Mouse (Mus musculus) kidney, embryonic 16.5 days (tissue): ENCODE results near the gene Vwf. TPM values are rescaled to one million over a fixed set of nuclear protein-coding genes. Genes with fewer than 3 reads are reported as not detected.

Experiments
- ATAC-seq: fragments of 200-750 bp; cut with Nextera tagmentation; 2 replicates; pipeline ENCODE4 v1.8.0; 2017; ENCODE audit warnings: moderate TSS enrichment; ENCODE audit not compliant: low FRiP score, low TSS enrichment
- H3K27ac ChIP-seq: fragments of 300-500 bp; sonication (generic); 2 replicates; pipeline ENCODE4 v1.5.1; 2014; ENCODE audit warnings: low read length
- H3K27me3 ChIP-seq: fragments of 300-500 bp; sonication (generic); 2 replicates; pipeline ENCODE4 v1.6.1; 2014; ENCODE audit warnings: low read length, control low read depth, mixed read lengths; ENCODE audit not compliant: insufficient read depth
- H3K36me3 ChIP-seq: fragments of 300-500 bp; sonication (generic); 2 replicates; pipeline ENCODE4 v1.6.1; 2014; ENCODE audit warnings: low read length, control low read depth, mixed read lengths; ENCODE audit not compliant: insufficient read depth
- H3K4me1 ChIP-seq: fragments of 300-500 bp; sonication (generic); 2 replicates; pipeline ENCODE4 v1.6.1; 2014; ENCODE audit warnings: low read length, control low read depth, mixed read lengths; ENCODE audit not compliant: insufficient read depth
- H3K4me2 ChIP-seq: fragments of 300-500 bp; sonication (generic); replicated peaks from 2 replicates; pipeline ENCODE4 v1.6.1; 2014; ENCODE audit warnings: low read depth, low read length
- H3K4me3 ChIP-seq: fragments of 300-500 bp; sonication (generic); 2 replicates; pipeline ENCODE4 v1.5.1; 2014; ENCODE audit warnings: mild to moderate bottlenecking, low read length
- H3K9ac ChIP-seq: fragments of 300-500 bp; sonication (generic); replicated peaks from 2 replicates; pipeline ENCODE4 v1.6.1; 2014; ENCODE audit warnings: low read length
- H3K9me3 ChIP-seq: fragments of 300-500 bp; sonication (generic); 2 replicates; pipeline ENCODE4 v1.6.1; 2016; ENCODE audit warnings: low read length, control low read depth
- WGBS: fragments of 180-500 bp; shearing (Covaris S2); extraction: QIAGEN DNeasy Blood & Tissue Kit; methylation state at CpG from one replicate; pipeline ENCODE4 v1.1.7; 2014; 5-methylcytosine and 5-hydroxymethylcytosine counted together
- polyA plus RNA-seq: library from polyadenylated mRNA; unstranded; fragments of >200 nt; fragmentation: Nextera tagmentation; extraction: Ambion mirVana; gene quantifications from 2 replicates; pipeline ENCODE4 v1.2.1, GENCODE M21; 2015

Gene Vwf
- polyA plus RNA-seq, 1 experiment from 2014 or later, result 5.4 TPM

DNA sequence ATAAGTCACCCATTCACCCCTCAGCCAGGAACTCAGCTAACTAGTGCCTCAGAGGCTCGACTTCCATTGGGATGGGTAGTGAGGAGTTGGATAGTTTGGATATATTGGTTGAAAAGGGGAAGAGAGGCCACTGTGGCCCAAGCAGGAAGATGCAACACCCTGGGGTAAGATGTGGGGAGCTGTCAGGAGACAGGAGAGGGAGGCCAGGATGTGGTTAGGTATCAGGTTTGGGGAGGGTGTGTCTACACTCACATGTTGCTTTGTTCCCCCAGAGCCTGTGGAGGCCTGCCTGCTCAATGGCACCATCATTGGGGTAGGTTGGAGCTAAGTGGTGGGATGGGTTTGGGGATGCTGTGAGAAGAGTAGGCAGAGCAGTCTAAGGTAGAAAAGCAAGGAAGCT is 131.9 kb downstream of the Vwf start:
- peaks cover 8% of the 10 kb centered on the region for H3K4me1 ChIP-seq
- no peak overlapping the region for H3K4me3 ChIP-seq
- H3K9ac ChIP-seq, result no peak overlapping the region
- H3K9me3 ChIP-seq, result no peaks in the 10 kb centered on the region
- no peaks in the 10 kb centered on the region for H3K36me3 ChIP-seq
- H3K4me2 ChIP-seq, result no peak overlapping the region
- H3K27me3 ChIP-seq, result no peaks in the 10 kb centered on the region
- H3K27ac ChIP-seq, result no peak overlapping the region
- ATAC-seq, result no peak
- 89% methylated on average over 1 of the region's 1 CpGs for WGBS

DNA sequence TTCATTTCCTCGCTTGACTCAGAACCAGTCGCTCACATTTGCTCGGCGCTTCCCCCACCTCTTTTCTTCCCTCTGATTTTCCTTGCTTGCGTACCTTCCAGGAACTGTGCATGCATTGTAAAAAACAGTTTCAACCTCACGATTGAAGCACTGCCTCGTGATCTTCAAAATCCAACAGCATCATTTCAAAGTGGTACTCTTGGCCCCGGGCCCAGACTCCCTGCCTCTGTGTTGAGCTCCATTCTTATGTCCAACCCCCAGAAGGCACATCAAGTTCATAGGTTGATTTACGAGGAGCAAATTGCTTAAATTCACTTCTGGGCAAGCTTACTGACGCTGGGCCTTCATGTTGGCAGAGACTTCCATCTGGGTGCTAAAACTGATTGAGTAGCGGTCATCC is 134.0 kb downstream of the Vwf start:
- no peaks in the 10 kb centered on the region for H3K27me3 ChIP-seq
- H3K4me2 ChIP-seq, result no peak overlapping the region
- H3K4me3 ChIP-seq, result no peak overlapping the region
- no peaks in the 10 kb centered on the region for H3K9me3 ChIP-seq
- WGBS, result 38% methylated on average over 11 of the region's 11 CpGs
- H3K9ac ChIP-seq, result no peak overlapping the region
- H3K36me3 ChIP-seq, result no peaks in the 10 kb centered on the region
- peaks cover 8% of the 10 kb centered on the region for H3K4me1 ChIP-seq
- no peak for ATAC-seq
- no peak overlapping the region for H3K27ac ChIP-seq

DNA sequence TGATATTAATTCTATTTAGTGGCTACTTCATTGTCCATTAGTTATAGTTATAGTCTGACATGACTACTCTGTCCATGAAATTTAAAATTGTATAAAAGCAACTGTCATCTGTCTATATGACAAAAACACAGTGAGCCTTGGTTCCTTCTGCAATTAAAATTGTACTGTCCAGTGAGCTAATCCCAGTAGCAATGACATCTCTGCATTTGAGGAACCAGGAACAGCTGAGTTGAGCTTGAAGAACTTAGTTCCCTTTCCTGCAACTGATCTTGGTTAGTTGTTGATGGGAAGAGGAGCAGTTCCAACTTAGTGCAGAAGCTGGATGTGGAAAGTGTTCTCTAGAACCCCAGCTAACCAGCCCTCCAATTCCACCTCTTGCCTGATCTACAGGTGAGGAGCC is 138.8 kb downstream of the Vwf start:
- Histone ChIP-seq H3K27ac (no peak overlapping the region), H3K9ac (no peak overlapping the region), H3K9me3 (no peaks in the 10 kb centered on the region), H3K4me1 (peaks cover 14% of the 10 kb centered on the region), H3K36me3 (no peaks in the 10 kb centered on the region), H3K4me3 (no peak overlapping the region), H3K27me3 (peaks cover 4% of the 10 kb centered on the region; the same call in 1 of the 2 replicates), H3K4me2 (no peak overlapping the region)
- no peak for ATAC-seq

DNA sequence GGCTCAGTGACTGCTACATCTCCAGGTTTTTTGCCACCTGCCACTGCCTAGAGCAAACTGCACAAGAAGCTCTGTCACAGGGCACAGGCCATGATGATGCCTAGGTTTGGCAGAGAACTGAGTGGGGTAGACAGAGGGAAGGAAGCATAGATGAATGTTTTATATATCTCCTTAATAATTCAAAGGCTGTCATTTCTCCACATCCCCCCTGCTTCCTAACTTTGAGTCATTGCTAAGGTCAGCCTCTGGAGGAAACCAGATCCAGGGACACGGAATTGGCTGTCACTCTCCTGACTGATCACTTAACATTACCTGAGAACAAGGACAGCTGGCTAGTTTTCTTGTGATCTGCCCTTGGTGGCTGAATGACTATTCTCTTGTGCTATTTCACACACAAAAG is 141.4 kb downstream of the Vwf start:
- H3K4me1 ChIP-seq, result peaks cover 11% of the 10 kb centered on the region; the same call in 1 of the 2 replicates
- no peak for ATAC-seq
- no peak overlapping the region for H3K4me3 ChIP-seq
- H3K36me3 ChIP-seq, result no peaks in the 10 kb centered on the region
- no peak overlapping the region for H3K4me2 ChIP-seq
- 19% methylated on average over 1 of the region's 1 CpGs for whole genome bisulfite sequencing
- no peaks in the 10 kb centered on the region for H3K9me3 ChIP-seq
- H3K27me3 ChIP-seq, result peaks cover 4% of the 10 kb centered on the region; the same call in 1 of the 2 replicates
- no peak overlapping the region for H3K9ac ChIP-seq
- no peak overlapping the region for H3K27ac ChIP-seq

DNA sequence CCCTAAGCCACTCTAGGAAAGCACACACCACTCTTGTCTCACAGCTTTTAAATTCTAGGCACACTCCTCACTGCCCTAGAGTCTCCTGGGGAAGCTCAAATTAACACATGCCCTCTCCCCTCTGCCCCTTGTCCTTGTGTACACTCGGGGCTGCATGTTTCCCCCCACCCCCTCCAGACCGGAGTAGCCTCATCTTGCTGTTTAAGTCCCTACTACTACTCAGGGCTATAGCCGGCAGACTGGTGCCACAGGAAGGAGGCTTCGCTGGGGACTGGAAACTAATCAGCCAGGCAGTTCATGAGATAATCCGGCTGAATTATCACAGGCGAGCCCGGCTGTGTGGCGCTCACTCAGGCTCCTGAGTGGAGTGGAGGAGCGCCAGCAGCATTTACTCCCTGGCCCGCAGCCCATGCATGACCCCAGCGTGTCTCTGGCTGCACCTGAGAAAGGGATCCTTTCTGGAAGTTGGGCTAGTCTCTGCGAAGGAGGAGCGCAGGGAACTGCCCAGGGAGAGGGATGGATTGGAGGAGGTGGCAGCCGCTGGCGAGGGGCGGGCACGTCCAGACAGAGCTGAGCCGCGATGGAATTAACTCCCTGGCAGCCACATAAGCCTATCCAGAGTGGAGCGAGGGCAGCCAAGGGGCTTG is 143.6 kb downstream of the Vwf start, which contains the start of gene Ano2:
TSS of gene Ano2 (plus strand) at position 363 of the 647 bp plus-strand sequence.
- Histone ChIP-seq H3K36me3 (no peaks in the 10 kb centered on the region), H3K27me3 (peaks cover 4% of the 10 kb centered on the region; the same call in 1 of the 2 replicates), H3K9me3 (no peaks in the 10 kb centered on the region), H3K4me3 (peak within 1 kb of the TSS; percentile 28), H3K4me2 (peak within 1 kb of the TSS; percentile 56), H3K27ac (no peak within 1 kb of the TSS), H3K9ac (peak within 1 kb of the TSS; percentile 13; the same call in 1 of the 2 replicates), H3K4me1 (peaks cover 11% of the 10 kb centered on the region; the same call in 1 of the 2 replicates)
- peak; percentile 81 for ATAC-seq
- 2% methylated on average over 20 of the region's 20 CpGs for WGBS

DNA sequence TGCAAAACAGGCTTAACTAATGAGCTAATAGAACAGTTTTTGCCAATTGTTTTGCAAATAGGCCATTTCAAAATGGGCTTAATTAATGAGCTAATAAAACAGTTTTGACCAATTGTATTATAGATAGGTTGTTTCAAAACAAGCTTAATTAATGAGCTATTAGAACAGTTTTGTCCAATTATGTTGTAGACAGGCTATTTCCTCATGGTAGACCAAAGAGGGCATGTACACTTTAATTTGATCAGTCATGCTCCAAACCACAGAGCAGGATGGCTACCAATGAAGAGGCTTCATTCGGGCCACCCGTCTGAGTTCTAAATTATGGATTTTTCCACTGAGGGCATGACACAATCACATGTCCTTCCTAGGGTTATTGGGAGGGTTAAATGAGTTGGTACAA is 154.6 kb downstream of the Vwf start:
- WGBS, result 96% methylated on average over 2 of the region's 2 CpGs
- no peak overlapping the region for H3K9ac ChIP-seq
- no peaks in the 10 kb centered on the region for H3K4me1 ChIP-seq
- H3K36me3 ChIP-seq, result no peaks in the 10 kb centered on the region
- no peak overlapping the region for H3K27ac ChIP-seq
- no peak overlapping the region for H3K4me2 ChIP-seq
- no peak overlapping the region for H3K4me3 ChIP-seq
- no peak for ATAC-seq
- H3K27me3 ChIP-seq, result no peaks in the 10 kb centered on the region
- no peaks in the 10 kb centered on the region for H3K9me3 ChIP-seq

DNA sequence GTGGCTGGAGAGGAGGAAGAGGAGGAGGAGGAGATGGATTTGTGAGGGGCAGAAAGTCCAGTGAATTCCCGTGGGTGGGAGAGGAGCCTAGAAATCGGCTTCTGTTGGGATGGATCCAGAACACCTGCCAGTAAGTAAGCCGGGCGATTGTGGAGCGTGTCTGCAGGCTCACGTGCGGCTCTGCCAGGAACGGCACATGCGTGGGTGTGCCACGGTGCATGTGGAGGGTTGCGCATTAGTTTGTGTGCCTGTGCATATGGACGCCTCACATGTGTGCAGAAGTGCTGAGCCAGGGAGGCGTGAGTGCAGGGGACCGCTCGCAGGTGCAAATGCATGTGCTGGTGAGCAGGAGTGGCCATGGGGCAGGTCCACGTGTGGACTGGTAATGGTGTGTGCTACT is 164.7 kb downstream of the Vwf start:
- no peak overlapping the region for H3K27ac ChIP-seq
- no peak overlapping the region for H3K9ac ChIP-seq
- whole genome bisulfite sequencing, result 75% methylated on average over 16 of the region's 16 CpGs
- no peaks in the 10 kb centered on the region for H3K4me1 ChIP-seq
- no peaks in the 10 kb centered on the region for H3K27me3 ChIP-seq
- no peaks in the 10 kb centered on the region for H3K36me3 ChIP-seq
- H3K4me3 ChIP-seq, result no peak overlapping the region
- H3K9me3 ChIP-seq, result no peaks in the 10 kb centered on the region
- ATAC-seq, result no peak
- H3K4me2 ChIP-seq, result no peak overlapping the region

DNA sequence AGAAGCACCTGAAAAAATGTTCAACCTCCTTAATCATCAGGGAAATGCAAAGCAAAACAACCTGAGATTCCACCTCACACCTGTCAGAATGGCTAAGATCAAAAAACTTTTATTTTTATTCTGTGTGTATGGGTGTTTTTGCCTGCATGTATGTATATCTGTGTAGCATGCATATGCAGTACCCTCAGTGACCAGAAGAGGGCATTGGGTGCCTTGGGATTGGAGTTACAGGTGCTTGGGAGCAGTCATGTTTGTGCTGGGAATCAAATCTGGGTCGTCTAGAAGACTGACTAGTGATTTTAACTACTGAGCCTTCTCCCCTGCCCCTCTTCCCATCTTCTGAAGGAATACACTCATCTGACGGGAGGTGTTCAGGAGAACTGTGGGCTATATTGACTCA is 179.8 kb downstream of the Vwf start:
- Histone ChIP-seq H3K27me3 (no peaks in the 10 kb centered on the region), H3K9me3 (peaks cover 6% of the 10 kb centered on the region; the same call in 1 of the 2 replicates), H3K4me3 (no peak overlapping the region), H3K27ac (no peak overlapping the region), H3K9ac (no peak overlapping the region), H3K4me2 (no peak overlapping the region), H3K4me1 (no peaks in the 10 kb centered on the region), H3K36me3 (no peaks in the 10 kb centered on the region)
- 71% methylated on average over 2 of the region's 2 CpGs for WGBS
- ATAC-seq, result no peak

DNA sequence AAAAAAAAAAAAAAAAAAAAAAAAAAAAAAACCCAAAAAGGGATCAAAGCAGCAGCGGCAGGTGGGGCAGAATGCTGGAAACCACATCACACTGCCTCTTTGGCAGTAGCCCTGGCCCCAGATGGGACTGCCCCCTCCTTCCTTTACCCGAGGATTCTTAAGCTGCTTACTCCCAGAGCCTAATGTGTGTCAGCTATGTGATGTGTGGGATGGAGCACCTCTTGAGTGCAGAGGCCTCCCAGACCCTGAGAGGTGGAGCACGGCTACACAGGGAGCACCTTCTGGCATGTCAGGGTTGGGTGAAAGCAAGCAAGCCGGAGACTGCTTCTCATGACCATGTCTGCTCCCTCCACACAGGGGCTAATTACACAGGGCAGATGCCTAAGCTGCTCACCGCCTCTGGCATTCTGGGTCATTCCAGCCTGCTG is 180.9 kb downstream of the Vwf start:
- ATAC-seq, result no peak
- Histone ChIP-seq H3K4me1 (no peaks in the 10 kb centered on the region), H3K27me3 (no peaks in the 10 kb centered on the region), H3K9me3 (peaks cover 6% of the 10 kb centered on the region; the same call in 1 of the 2 replicates), H3K4me3 (no peak overlapping the region), H3K36me3 (no peaks in the 10 kb centered on the region), H3K4me2 (no peak overlapping the region), H3K9ac (no peak overlapping the region), H3K27ac (no peak overlapping the region)
- WGBS, result 71% methylated on average over 5 of the region's 5 CpGs

DNA sequence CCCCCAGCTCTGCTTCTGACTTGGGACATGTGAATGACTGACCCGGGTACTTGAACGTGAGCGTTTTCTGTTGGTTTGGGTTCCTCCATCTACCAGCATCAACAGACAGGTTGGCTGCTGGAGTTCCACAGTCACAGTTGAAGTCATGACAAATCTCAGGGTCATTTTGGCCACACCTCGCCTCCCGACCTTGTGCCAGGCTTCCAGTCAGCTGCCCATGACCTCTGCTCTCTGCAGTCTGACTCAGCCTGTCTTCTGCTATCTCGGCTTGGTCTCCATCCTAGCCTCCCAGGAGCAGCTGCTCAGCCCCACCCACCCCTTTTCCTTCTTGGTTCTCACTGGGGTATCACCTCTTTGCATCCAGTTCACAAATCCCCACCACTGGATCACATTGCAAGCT is 182.9 kb downstream of the Vwf start:
- H3K4me1 ChIP-seq, result no peaks in the 10 kb centered on the region
- H3K4me2 ChIP-seq, result no peak overlapping the region
- no peak overlapping the region for H3K9ac ChIP-seq
- no peak overlapping the region for H3K4me3 ChIP-seq
- H3K27me3 ChIP-seq, result no peaks in the 10 kb centered on the region
- ATAC-seq, result no peak
- H3K27ac ChIP-seq, result no peak overlapping the region
- peaks cover 6% of the 10 kb centered on the region; the same call in 1 of the 2 replicates for H3K9me3 ChIP-seq
- 80% methylated on average over 6 of the region's 6 CpGs for WGBS
- no peaks in the 10 kb centered on the region for H3K36me3 ChIP-seq
